Mouse (Mus musculus) brain, adult 2 months (tissue): ENCODE data around the gene Tbc1d30.

ENCODE experiments used
- DNase-seq: peaks from one replicate; pipeline ENCODE4 v3.0.0; 2011; ENCODE audit warnings: low read depth, low spot score

The Tbc1d30 gene

GRCm38 (mm10) chr10:121314186-121314585, 36.9 kb downstream of the Tbc1d30 start:
- peak; percentile 77 for DNase-seq

GRCm38 (mm10) chr10:121313049-121313448, 38.0 kb downstream of the Tbc1d30 start:
- no peak for DNase-seq

- DNase-seq: peak; percentile 95
These were observed 40.4 kb downstream of the Tbc1d30 start for GRCm38 (mm10) chr10:121310511-121311221.

- DNase-seq: peak; percentile 66
These were observed 41.1 kb downstream of the Tbc1d30 start for GRCm38 (mm10) chr10:121309801-121310510.

GRCm38 (mm10) chr10:121309123-121309655, 41.9 kb downstream of the Tbc1d30 start:
- DNase-seq: no peak

- DNase-seq: peak; percentile 72
These were observed 45.6 kb downstream of the Tbc1d30 start for GRCm38 (mm10) chr10:121305441-121305840.

GRCm38 (mm10) chr10:121303559-121303958, 47.5 kb downstream of the Tbc1d30 start:
- peak; percentile 73 for DNase-seq

- DNase-seq: no peak
These were observed 49.2 kb downstream of the Tbc1d30 start for GRCm38 (mm10) chr10:121301868-121302267.

- no peak for DNase-seq
These were observed 50.4 kb downstream of the Tbc1d30 start for GRCm38 (mm10) chr10:121300659-121301058.

- peak; percentile 84 for DNase-seq
These were observed 53.9 kb downstream of the Tbc1d30 start for GRCm38 (mm10) chr10:121297054-121297701.

GRCm38 (mm10) chr10:121294471-121294870, 56.6 kb downstream of the Tbc1d30 start:
- peak; percentile 55 for DNase-seq

- no peak for DNase-seq
These were observed 57.2 kb downstream of the Tbc1d30 start for GRCm38 (mm10) chr10:121293829-121294228.

GRCm38 (mm10) chr10:121291272-121291917, 59.7 kb downstream of the Tbc1d30 start:
- DNase-seq: no peak

GRCm38 (mm10) chr10:121290682-121291078, 60.4 kb downstream of the Tbc1d30 start:
- peak; percentile 94 for DNase-seq

- peak; percentile 68 for DNase-seq
These were observed 61.0 kb downstream of the Tbc1d30 start for GRCm38 (mm10) chr10:121289970-121290681.

- DNase-seq: no peak
These were observed 68.2 kb downstream of the Tbc1d30 start for GRCm38 (mm10) chr10:121282926-121283325.

GRCm38 (mm10) chr10:121282436-121282835, 68.6 kb downstream of the Tbc1d30 start:
- DNase-seq: no peak

GRCm38 (mm10) chr10:121280943-121281342, 70.1 kb downstream of the Tbc1d30 start:
- DNase-seq: peak; percentile 90

GRCm38 (mm10) chr10:121277022-121277471, 74.0 kb downstream of the Tbc1d30 start:
- DNase-seq: no peak

GRCm38 (mm10) chr10:121274964-121275363, 76.1 kb downstream of the Tbc1d30 start:
- no peak for DNase-seq

GRCm38 (mm10) chr10:121271002-121271401, 80.1 kb downstream of the Tbc1d30 start:
- DNase-seq: no peak
